Mouse (Mus musculus) CH12.LX (cell line): ENCODE data around the gene Zfp324.

Experiments
- CHD1 ChIP-seq: IDR thresholded peaks from 2 replicates; pipeline ENCODE4 v1.6.1; 2012; ENCODE audit warnings: low read depth, low read length, improper control_type of control experiment, inconsistent platforms
- CTCF ChIP-seq, 2 experiments: IDR thresholded peaks in 1 of 2; conservative IDR thresholded peaks in 1 of 2; 2 replicates each; pipeline ENCODE4 v1.5.1; 2011 to 2012; ENCODE audit warnings: low read depth in 2 of 2, low read length in 2 of 2, improper control_type of control experiment in 1 of 2, inconsistent platforms in 1 of 2, mild to moderate bottlenecking in 1 of 2, moderate library complexity in 1 of 2
- E2F4 ChIP-seq: IDR thresholded peaks from 2 replicates; pipeline ENCODE4 v1.6.1; 2011; ENCODE audit warnings: low read depth, low read length, improper control_type of control experiment; ENCODE audit not compliant: insufficient replicate concordance
- ELF1 ChIP-seq: IDR thresholded peaks from 2 replicates; pipeline ENCODE4 v1.6.1; 2014; ENCODE audit warnings: low read depth, mild to moderate bottlenecking, inconsistent platforms, low read length, improper control_type of control experiment
- EP300 ChIP-seq: IDR thresholded peaks from 2 replicates; pipeline ENCODE4 v1.6.1; 2011; ENCODE audit warnings: low read length, improper control_type of control experiment
- GABPA ChIP-seq: IDR thresholded peaks from 2 replicates; pipeline ENCODE4 v1.6.1; 2012; ENCODE audit warnings: low read depth, low read length, improper control_type of control experiment, inconsistent platforms; ENCODE audit not compliant: insufficient replicate concordance
- KAT2A ChIP-seq: IDR thresholded peaks from 2 replicates; pipeline ENCODE4 v1.6.1; 2012; ENCODE audit warnings: low read length, improper control_type of control experiment, inconsistent platforms; ENCODE audit not compliant: insufficient replicate concordance
- MAX ChIP-seq: IDR thresholded peaks from 2 replicates; pipeline ENCODE4 v1.6.1; 2011; ENCODE audit warnings: low read length, improper control_type of control experiment
- PAX5 ChIP-seq: IDR thresholded peaks from 2 replicates; pipeline ENCODE4 v1.6.1; 2012; ENCODE audit warnings: low read length, inconsistent platforms, mixed read lengths
- POLR2A ChIP-seq: IDR thresholded peaks from 2 replicates; pipeline ENCODE4 v1.6.1; 2011; ENCODE audit warnings: low read depth, mild to moderate bottlenecking, improper control_type of control experiment, low read length
- TCF12 ChIP-seq: IDR thresholded peaks from 2 replicates; pipeline ENCODE4 v1.6.1; 2014; ENCODE audit warnings: low read depth, mild to moderate bottlenecking, inconsistent platforms, low read length, improper control_type of control experiment
- USF1 ChIP-seq: IDR thresholded peaks from 2 replicates; pipeline ENCODE4 v1.6.1; 2014; ENCODE audit warnings: low read depth, mild to moderate bottlenecking, inconsistent platforms, low read length, improper control_type of control experiment
- ZC3H11A ChIP-seq: IDR thresholded peaks from 2 replicates; pipeline ENCODE4 v1.6.1; 2012; ENCODE audit warnings: low read depth, mild to moderate bottlenecking, inconsistent platforms, low read length, improper control_type of control experiment

- TF ChIP-seq ELF1 (no peak), USF1 (no peak), POLR2A (no peak), PAX5 (no peak), EP300 (no peak), CHD1 (no peak), E2F4 (no peak), ZC3H11A (no peak), TCF12 (no peak), CTCF (conservative IDR thresholded peaks at IDR 0.05 in 1 of 2, IDR thresholded peaks at IDR 0.05 in 1 of 2; ENCODE audit: low read depth in 2 of 2, low read length in 2 of 2) (no peak), KAT2A (no peak), MAX (no peak), GABPA (no peak)
Measured at GRCm38 (mm10) chr7:12985724-12986123, 20.1 kb downstream of the Zfp324 start.
